Mouse (Mus musculus): ENCODE measurements at regions not wholly inside any gene's neighbourhood (a gene's known extent, or its start where the extent isn't known, plus 50 kb on each side); places are given as distances from the start of the nearest gene placed in this dataset.

DNA sequence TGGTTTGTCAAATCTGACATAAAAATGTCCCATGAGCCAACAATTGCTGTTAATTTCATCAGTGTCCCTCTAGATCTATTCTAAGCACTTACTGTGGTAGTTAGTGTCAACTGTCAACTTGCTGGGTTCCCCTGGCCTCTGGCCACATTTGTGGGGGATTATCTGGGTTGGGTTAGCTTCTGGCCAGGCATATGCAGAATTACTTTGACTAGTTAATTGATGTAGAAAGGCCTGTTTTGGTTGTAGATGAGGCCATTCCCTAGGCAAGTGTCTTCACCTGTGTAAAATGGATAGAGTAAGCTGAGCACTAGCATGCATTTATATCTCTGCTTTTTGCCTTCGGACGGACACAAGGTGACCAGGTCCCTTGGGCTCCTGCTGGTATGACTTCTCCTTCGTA lies 283.9 kb downstream of the 1810013L24Rik start:
- DNase-seq (ENCODE audit: low read depth, low spot score), result peak; percentile 30

DNA sequence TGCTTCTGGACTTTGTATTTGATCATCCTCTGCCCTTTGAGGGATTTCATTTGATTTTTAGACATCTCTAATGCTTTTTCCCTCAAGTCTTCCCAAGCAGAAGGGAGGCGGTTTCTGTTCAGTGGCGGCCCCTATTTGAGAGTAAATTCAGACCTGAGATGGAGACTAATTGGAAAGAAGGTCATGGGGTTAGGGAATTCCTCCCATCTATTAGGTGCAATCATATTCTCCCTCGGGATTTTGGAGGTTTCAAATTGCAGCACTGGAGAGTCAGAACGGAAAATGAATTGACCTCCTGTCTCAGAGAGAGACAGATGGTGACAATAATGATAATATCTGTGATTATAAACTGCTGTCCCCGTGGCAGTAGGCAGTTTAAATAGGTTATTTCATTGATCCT lies 285.6 kb downstream of the 1810013L24Rik start:
- no peak for DNase-seq (ENCODE audit: low read depth, low spot score)

DNA sequence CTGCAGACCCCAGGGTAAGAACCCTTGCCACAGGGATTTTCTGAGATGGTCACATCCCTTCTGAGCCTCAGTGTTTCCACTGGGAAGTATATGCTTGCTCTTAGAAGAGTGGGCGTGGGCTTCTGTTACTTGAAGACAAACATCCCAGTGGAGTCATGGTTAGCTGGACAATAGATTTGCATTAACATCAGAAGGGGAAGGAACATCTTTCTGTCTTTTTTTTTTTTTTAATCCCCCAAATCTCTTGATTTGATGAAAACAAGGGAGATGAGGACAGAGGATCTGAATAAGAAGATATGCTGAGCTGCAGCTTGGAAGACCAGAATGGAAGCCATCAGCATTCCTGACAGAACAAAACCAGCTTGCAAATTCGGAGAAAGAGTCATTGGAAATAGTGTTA lies 291.7 kb downstream of the 1810013L24Rik start:
- no peak for DNase-seq (ENCODE audit: low read depth, low spot score)

DNA sequence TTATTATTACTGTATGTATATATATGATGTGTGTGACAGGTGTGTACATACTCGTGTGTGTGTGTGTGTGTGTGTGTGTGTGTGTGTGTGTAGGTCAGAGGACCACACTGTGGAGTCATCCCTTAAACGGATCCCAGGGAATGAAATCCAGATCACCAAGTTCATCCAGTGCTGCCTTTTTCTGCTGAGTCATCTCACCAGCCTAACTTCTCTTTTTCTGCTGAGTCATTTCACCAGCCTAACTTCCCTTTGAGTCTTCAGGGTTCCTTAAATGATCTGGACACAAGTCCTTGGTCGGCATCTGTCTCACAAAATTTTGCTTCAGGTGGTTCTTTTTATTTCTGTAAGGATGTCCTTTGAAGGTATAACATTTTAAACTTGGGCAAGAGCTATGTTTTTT lies 302.2 kb downstream of the 1810013L24Rik start:
- DNase-seq (ENCODE audit: low read depth, low spot score), result peak; percentile 88

DNA sequence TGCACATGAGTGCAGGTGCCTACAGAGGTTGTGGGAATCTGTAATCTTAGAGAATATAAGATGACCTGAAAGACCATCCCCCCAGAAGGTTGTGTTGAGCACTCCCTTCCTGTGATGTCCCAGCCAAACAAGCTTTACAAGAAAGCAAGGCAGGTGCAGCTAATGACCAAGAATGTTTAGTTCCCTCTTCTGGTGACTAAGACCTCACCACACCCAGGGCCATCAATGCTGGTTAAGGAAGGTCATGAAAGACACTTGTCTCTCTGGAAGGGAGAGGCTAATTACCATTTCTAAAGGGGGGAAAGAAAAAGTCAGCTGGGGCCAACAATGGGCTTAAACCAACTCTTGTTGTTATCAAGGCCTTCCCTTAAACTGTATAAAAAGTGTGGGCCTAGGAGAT lies 302.9 kb downstream of the 1810013L24Rik start:
- peak; percentile 82 for DNase-seq (ENCODE audit: low read depth, low spot score)

DNA sequence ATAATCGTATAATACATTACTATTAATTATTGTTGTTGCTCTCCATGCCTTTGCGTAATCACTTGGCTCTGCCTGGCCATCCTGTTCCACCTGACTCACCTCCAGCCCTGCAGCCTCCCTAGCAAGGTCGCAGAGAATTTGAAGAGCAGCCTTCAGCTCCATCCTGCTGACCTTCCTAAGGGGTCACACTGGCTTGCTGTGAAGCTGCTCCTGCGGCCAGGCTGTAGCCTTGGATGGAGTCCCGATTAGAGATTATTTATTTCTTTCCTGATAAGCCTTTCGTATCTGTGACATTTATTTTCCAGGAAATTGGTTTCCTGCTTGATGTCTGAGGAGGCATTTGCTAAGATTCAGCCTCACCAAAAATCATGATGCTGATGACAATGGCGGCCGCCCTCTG lies 305.5 kb downstream of the 1810013L24Rik start:
- no peak for DNase-seq (ENCODE audit: low read depth, low spot score)

DNA sequence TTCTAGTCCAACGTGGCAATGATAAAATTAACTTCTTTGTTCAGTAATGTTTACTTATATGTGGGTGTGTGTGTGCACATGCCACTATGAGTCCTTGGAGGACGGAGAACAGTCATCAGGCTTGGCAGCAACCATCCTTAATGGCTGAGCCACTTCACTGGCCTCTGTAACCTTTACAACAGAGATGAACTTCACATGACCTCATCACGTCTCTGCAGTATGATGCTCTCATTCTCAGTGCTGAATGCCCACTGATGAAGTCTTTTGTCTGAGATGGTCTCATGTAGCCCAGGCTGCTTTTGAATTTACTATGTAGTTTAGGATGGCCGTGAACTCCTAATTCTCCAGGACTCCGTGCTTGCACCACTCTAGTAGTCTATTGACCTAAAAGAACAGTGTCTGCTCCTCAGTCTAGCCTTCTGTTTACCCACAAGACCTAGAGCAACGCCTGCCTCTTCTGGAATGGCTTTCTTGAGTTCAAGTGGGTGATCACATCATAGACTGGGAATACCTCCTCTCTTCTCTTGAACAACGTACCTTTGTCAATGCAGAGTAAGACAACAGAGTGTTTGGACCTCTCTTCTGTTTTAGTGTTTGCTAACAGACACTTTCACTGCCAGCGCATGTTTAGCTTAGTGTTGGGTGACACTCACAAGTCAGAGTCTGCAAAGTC lies 308.8 kb downstream of the 1810013L24Rik start:
- DNase-seq (ENCODE audit: low read depth, low spot score), result no peak

DNA sequence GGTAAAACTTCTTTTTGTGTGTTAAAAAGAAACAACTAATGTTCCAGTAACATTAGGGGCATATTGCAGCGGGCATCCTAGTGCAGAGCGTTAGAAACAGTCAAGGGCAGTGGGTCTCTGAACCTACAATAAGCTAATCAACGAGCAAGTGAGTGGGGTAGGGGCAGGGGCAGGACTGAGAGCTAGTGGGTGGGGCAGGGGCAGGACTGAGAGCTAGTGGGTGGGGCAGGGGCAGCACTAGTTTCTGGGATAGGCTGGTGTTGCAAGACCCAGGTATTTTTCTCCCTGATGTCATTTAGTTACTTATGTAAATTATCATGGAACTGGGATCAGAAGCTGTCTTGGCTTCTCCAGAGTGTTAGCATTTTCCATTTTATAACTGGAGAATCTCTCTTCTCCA lies 309.5 kb downstream of the 1810013L24Rik start:
- DNase-seq (ENCODE audit: low read depth, low spot score), result no peak

DNA sequence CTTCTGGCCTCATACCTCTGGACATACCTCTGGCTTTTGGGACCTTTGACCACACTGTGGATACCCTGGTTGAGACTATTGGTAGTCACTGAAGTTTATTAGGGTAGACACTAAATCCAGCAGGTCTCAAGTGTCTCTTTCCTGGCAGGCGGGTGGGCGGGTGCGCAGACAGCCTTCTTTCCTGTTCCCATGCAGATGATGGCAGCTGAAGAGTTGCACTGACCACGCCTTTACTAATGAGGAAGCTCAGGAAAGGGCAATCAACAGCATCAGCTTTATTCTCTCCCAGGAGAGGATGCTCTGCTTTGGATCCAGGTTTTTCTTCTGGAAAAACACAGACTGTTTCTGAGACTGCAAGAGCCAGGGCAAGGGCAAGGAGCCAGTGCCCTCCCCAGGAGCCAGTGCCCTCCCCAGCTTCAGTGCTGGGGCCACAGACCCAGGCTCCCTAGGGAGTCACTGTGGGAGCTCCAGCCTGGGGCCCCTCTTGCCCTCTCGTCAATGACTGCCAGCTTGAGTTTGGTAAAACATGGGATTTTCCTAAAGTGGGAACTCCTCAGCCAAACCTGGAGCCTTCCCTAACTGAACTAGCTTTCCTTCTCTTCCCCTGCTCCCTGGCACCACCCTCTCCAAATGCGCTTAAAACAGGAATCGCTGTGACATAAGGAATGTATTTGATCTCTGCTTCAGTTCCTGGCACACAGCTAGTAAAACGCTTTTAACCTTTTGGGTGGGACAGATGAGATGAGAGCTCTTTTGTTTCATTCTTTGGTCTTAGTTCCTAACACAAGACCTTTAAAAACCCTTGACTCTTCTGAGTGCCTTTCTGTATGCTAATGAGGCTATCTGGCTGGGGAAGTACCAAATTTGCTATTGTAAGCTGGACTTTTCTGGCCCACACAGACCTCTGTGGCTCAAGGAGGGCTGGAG lies 319.6 kb downstream of the 1810013L24Rik start:
- DNase-seq (ENCODE audit: low read depth, low spot score), result no peak

DNA sequence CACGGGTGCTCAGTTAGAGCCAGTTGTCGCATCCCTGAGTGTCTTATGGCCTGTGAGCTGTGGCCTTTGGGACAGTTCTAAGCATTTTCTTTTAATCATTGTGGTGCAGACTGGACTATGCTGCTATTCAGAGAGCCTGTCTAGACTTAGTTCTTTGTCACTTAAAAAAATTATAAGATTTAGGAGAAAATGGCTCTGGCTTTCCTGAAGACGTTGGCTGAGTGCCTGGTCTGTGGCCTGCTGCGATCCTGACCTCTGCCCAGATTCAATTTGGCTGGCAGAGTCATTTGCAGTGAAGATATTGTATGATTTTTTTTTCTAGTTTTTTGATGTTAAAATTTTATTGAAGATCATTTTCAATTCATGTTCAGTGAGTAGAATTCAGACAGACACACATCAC lies 322.0 kb downstream of the 1810013L24Rik start:
- DNase-seq (ENCODE audit: low read depth, low spot score), result no peak

DNA sequence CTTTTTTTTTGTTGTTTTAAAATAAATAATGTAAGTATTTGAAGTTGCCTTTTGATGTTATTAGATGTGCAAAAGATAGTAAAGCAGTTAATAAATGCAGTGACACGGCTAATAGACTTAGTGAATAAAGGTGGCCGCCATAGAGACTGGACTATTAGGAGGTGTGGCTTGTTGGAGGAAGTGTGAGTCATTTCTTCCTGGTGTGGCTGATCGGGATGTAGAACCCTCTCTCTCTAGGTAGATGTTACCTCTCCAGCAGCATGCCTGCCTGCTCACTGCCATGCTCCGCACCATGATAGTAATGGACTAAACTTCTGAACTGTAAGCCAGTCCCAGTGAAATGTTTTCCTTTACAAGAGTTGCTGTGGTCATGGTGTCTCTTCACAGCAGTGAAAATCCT lies 323.6 kb downstream of the 1810013L24Rik start:
- DNase-seq (ENCODE audit: low read depth, low spot score), result no peak

DNA sequence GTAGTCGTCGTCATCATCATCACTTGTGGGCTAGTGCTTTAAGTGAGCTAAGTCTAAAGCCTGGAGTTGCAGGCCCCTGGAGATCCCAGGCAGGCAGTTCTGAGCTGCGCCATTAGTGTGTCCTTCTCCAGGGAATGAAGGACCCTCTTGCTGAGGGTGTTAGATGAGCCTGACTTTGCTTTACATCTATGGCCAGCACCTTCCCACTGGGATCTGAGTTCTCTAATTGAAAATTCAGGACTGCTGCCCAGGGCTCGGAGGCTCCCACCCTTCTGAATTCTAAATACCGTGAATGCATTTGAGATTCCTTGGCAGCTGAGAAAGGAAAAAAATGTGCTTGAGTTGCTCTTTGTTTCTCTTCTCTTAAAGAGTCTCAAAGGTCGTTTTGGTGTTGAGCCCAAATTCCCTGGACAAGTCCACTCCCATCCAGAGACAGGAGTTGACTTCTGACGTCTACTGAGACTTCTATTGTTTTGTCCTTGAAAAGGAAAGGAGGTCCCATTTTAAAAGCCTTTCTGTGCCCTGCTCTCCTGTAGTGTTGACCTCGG lies 335.9 kb downstream of the 1810013L24Rik start:
- no peak for DNase-seq (ENCODE audit: low read depth, low spot score)

DNA sequence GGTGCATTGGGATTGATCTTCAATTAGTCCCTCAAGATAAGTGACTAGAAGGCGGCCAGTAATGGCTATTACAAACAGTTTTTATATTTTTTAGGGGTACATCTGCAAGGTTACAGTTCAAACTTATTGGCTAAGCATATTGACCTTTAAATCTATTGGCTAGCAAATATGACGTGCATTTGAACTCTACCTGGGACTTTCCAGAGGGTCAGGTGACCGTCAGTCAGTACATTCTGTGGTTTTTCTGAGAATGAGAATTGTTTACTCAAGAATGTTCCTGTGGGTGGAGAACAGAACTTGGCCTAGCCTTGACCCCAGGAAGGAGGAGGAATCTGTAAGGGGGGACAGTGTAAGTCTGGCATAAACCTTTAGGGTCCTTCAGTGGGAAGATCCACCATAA lies 346.5 kb downstream of the 1810013L24Rik start:
- peak; percentile 4 for DNase-seq (ENCODE audit: low read depth, low spot score)

DNA sequence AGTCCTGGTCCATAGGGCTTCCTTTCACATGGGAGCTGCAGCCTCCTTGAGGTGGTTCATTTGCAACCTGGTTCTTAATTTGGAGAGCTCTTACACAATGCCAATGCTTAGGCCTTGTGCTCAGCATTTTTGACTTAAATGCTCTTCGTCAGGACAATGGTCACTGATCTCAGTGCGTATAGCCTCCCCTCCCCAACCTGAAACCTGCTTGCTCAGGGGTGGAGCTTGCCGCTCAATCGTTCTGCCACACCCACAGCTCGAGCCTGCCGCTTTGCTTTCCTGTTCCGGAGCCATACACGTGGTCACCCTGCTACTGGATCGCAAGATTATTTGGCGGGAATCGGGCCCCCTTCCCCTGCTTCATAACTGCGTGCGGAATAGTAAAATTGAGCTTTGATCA lies 365.9 kb downstream of the 1810013L24Rik start:
- DNase-seq (ENCODE audit: low read depth, low spot score), result no peak

DNA sequence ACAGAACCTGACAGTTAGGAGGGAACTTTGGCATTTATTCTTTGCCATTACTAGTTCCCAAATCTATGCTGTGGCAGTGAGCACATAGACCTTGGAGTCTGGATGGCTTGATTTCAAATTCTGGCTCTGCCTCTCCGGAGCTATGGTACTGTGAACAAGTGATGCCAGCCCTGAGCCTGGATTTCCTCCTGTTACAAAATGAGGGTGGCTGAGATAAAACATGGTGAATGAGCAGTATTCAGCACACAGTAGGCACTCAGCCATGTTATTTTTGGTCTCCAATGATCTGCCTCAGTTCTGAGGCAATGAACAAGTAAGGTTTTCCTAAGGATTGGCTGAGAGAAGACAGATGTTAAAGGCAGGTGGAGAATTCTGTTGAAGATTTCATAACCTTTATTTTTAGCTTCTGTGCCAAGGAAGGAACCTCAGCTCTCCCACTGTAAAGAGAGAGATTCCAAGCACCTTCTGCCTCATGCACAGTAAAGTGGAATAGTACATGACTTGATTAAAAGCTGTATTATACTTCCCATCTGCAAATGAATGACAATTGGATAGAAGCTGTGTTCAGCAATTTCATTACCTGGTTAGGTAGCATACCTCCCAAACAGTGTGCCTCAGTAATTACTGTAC lies 369.1 kb downstream of the 1810013L24Rik start:
- no peak for DNase-seq (ENCODE audit: low read depth, low spot score)

DNA sequence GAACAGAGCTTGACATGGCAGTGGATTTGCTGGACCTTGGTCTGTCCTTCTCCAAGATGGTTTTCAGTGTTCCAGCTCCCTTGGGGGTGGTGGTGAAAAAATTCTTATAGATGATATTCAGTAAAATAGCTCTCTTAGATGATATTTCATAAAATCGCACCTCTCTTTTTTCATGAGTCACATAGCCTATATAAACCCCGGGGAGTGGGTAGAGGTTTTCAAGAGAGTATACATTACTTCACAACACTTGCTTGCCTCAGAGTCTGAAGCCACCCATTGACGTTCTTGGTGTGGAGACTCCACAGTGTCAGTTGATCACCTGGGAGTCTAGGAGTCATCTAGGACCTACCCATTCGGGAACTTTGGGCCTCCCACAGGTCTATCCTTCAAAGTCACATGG lies 378.7 kb downstream of the 1810013L24Rik start:
- no peak for DNase-seq (ENCODE audit: low read depth, low spot score)

DNA sequence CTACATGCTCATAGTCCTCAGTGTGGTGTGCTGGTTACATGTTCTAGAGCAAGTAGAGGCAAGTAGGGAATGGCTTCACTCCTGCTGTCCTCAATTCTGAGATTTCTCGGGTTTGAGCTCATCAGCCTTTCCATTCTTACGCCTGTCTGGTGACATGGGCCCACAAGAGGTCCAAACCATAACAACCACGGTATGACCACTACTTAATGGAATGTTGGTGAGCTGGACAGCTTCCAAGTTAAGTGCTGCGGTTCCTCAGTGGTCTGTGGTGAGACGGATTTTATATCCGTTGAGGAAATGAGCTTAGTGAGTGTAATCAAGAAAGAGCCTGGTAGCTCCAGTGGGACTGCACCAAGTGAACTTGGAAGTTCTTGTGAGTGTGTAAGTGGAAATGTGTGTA lies 381.6 kb downstream of the 1810013L24Rik start:
- DNase-seq (ENCODE audit: low read depth, low spot score), result no peak

DNA sequence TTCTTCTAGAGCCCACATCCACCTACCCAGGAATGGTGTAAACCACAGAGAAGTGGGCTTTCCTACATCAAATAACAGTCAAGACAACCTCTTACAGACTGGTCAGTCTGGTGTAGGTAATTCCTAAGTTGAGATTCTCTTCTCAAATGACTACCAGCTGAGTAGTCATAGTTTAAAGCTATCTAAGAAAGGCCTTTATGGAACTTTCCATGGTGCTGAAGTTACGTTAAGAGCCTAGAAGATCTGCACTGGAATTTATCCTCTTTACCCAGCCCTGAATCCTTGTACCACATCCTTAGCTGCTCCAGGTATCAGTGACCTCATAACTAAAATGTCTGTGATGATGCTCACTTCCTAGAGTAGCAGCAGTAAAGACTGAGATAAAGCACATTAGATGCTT lies 385.2 kb downstream of the 1810013L24Rik start:
- DNase-seq (ENCODE audit: low read depth, low spot score), result no peak

DNA sequence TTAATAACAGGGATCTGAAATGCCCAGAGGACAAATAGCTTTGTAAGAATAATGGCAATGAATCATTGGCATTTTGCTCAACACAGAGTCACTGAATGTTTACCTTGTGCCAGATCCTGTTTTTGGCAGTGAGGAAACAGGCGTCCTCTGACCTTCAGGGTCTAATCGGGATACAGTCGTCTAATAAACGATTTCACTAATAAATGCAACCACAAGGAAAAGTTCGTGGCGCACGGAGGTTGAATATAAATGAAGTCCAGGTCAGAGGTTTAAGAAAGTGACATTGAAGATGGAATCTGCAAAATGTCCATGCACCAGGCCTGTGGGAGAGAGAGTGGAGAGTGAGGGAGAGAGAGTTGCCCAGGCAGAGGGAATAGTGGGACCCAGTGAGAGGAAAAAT lies 387.5 kb downstream of the 1810013L24Rik start:
- no peak for DNase-seq (ENCODE audit: low read depth, low spot score)

DNA sequence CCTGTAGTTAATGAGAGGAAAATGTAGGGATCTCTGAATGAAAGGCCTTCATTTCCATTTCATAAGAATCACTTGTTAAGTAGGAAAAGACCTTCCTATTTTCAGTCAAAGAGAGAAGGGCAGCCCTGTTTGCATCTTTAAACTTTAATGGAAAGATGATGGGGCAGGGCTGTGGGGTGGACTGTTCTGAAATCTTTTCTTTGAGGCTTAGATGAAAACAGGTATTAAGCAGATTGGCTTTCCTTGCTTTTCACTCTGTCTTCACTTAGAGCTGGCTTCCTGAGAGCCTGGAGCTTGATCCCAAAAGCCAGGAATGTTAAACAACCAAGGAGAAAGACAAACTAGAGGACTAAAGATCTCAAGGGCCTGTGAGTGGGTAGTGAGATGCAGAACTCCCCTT lies 400.3 kb downstream of the 1810013L24Rik start:
- DNase-seq (ENCODE audit: low read depth, low spot score), result no peak

DNA sequence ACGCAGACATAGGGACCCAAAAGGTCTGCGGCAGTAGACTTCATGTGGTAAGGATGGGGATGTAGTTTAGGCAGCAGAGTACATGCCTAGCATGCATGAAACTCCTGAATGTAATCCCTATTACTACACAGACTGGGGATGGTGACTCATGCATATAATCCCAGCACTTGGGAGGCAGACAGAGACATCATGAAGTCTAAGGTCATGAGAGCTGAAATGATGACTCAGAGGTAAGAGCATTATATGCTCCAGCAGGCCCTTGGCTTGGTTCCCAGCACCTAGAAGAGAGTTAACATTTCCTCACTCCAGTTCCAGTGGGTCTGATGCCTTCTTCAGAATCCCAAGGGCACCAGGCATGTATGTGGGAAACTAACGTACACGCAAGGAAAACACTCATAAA lies 412.2 kb downstream of the 1810013L24Rik start:
- DNase-seq (ENCODE audit: low read depth, low spot score), result no peak

DNA sequence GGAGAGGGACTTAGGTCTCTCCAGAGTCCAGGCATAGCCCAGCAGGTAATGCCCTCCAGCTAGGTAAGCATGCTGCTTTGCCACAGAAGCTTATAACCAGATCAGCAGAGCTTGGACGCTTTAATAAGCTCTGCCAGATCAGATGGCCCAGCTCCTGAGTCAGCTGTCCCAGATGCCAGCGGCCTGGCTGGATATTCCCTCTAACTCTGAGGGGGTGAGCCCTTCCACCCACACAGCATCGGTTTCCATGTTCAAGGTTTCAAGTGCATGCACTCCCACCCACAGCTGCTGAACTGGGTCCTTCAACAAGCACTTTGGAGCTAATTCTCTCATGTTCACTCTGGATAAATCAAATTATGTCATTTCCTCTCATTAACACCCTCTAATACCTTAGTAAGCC lies 417.3 kb downstream of the 1810013L24Rik start:
- no peak for DNase-seq (ENCODE audit: low read depth, low spot score)
